Mouse (Mus musculus) myocyte (in vitro differentiated cells): ENCODE data around the gene Krtap28-13.

Source experiments
- E2F4 ChIP-seq: IDR thresholded peaks from one replicate; pipeline ENCODE4 v1.6.1; 2011; ENCODE audit warnings: mild to moderate bottlenecking, control low read depth, moderate library complexity; ENCODE audit not compliant: insufficient read depth
- MAX ChIP-seq: IDR thresholded peaks from one replicate; pipeline ENCODE4 v1.6.1; 2011; ENCODE audit warnings: low read depth, mild to moderate bottlenecking, control low read depth
- MYOD1 ChIP-seq, 3 experiments: IDR thresholded peaks; one replicate each; pipeline ENCODE4 v1.6.1; 2011; ENCODE audit warnings: control low read depth in 2 of 3, low read depth in 2 of 3, mild to moderate bottlenecking in 2 of 3, moderate library complexity in 1 of 3; ENCODE audit not compliant: insufficient read length in 2 of 3, control insufficient read depth in 1 of 3
- MYOG ChIP-seq, 3 experiments: IDR thresholded peaks; one replicate each; pipeline ENCODE4 v1.6.1; 2011; ENCODE audit warnings: control low read depth in 2 of 3, low read depth in 2 of 3, mild to moderate bottlenecking in 2 of 3; ENCODE audit not compliant: insufficient read length in 2 of 3, control insufficient read depth in 1 of 3, insufficient read depth in 1 of 3
- POLR2A ChIP-seq: IDR thresholded peaks from one replicate; pipeline ENCODE4 v1.6.1; 2011; ENCODE audit warnings: low read depth, mild to moderate bottlenecking, control low read depth, moderate library complexity; ENCODE audit not compliant: insufficient read length
- POLR2AphosphoS2 ChIP-seq: IDR thresholded peaks from one replicate; pipeline ENCODE4 v1.6.1; 2011; ENCODE audit warnings: low read depth, control low read depth; ENCODE audit not compliant: insufficient read length
- REST ChIP-seq: IDR thresholded peaks from one replicate; pipeline ENCODE4 v1.6.1; 2011; ENCODE audit warnings: mild to moderate bottlenecking, control low read depth, moderate library complexity; ENCODE audit not compliant: insufficient read depth, insufficient read length
- SRF ChIP-seq: IDR thresholded peaks from one replicate; pipeline ENCODE4 v1.6.1; 2011; ENCODE audit warnings: low read depth; ENCODE audit not compliant: control insufficient read depth, insufficient read length
- TCF12 ChIP-seq: IDR thresholded peaks from one replicate; pipeline ENCODE4 v1.6.1; 2011; ENCODE audit warnings: mild to moderate bottlenecking, control low read depth; ENCODE audit not compliant: poor library complexity, insufficient read depth, severe bottlenecking
- USF1 ChIP-seq: IDR thresholded peaks from one replicate; pipeline ENCODE4 v1.6.1; 2011; ENCODE audit warnings: low read depth, mild to moderate bottlenecking, control low read depth, moderate library complexity

DNA sequence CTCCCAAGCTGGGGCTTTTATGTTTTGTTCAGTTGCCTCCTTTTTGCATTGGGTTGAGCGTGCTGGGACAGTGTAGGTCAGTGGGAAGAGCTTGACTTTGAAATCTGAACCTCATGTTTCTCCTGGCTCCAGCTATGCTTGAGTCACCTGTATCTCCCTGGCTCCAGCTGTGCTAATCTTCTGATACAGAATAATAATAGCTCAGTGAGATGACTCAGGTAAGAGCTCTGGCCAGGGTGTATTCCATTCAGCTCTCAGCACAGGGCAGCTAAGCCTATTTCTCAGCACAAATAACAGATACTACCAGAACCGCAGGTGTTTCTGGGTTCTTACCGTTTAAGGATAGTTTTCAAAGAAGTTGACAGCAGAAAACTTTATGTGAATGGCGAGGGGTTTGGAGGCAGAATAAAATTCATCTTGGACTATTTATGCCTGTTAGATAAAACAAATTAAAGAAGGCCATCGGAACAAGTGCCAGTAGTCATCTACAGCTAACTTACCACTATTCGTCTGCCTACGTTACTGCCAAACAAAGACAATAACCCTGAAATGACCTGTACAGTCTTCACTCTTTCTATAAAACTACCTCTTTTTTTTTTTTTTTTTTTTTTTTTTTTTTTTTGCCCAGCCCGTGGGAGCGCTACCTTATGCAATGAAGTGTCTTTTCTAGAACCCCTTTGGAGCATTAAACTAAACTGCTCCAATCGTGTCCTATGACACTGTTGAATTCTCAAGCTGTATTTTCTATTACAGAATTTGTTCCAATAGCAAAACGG, 23.6 kb upstream of the Krtap28-13 start:
- TF ChIP-seq SRF = no peak
- no peak for TF ChIP-seq POLR2A
- no peak for TF ChIP-seq E2F4
- no peak for TF ChIP-seq MYOG (IDR thresholded peaks at IDR 0.05; ENCODE audit: control insufficient read depth in 1 of 3, insufficient read depth in 1 of 3, insufficient read length in 2 of 3, low read depth in 2 of 3)
- TF ChIP-seq REST = no peak
- TF ChIP-seq USF1 = no peak
- no peak for TF ChIP-seq MAX
- no peak for TF ChIP-seq POLR2AphosphoS2
- no peak for TF ChIP-seq TCF12
- TF ChIP-seq MYOD1 (IDR thresholded peaks at IDR 0.05; ENCODE audit: control insufficient read depth in 1 of 3, insufficient read length in 2 of 3, low read depth in 2 of 3) = no peak
